Mouse (Mus musculus): ENCODE data around the gene Reep6.

- TF ChIP-seq POLR2A (IDR thresholded peaks at IDR 0.05; ENCODE audit: low read depth, low read length), result no peak
- no peak for TF ChIP-seq CTCF (conservative IDR thresholded peaks at IDR 0.05; ENCODE audit: insufficient read depth, insufficient read length, low read depth, low read length)
These were observed 17.8 kb downstream of the Reep6 start for GRCm38 (mm10) chr10:80347514-80347967.
